Mouse (Mus musculus) liver, embryonic 13.5 days (tissue): ENCODE measurements around the gene Gabbr2. TPM values are rescaled to one million over a fixed set of nuclear protein-coding genes. Genes with fewer than 3 reads are reported as not detected.

ENCODE experiments used
- ATAC-seq: fragments of 200-750 bp; cut with Nextera tagmentation; 2 replicates; pipeline ENCODE4 v1.8.0; 2017; ENCODE audit warnings: low read depth, mild to moderate bottlenecking, moderate number of reproducible peaks, moderate library complexity
- DNase-seq: peaks from one replicate; pipeline ENCODE4 v3.0.0; 2022
- H3K27ac ChIP-seq: fragments of 300-500 bp; sonication (generic); 2 replicates; pipeline ENCODE4 v1.5.1; 2015; ENCODE audit warnings: moderate library complexity, mild to moderate bottlenecking, inconsistent platforms
- H3K27me3 ChIP-seq: fragments of 300-500 bp; sonication (generic); 2 replicates; pipeline ENCODE4 v1.6.1; 2015; ENCODE audit warnings: mild to moderate bottlenecking, inconsistent platforms
- H3K36me3 ChIP-seq: fragments of 300-500 bp; sonication (generic); 2 replicates; pipeline ENCODE4 v1.6.1; 2015; ENCODE audit warnings: mild to moderate bottlenecking, inconsistent platforms
- H3K4me1 ChIP-seq: fragments of 300-500 bp; sonication (generic); replicated peaks from 2 replicates; pipeline ENCODE4 v1.6.1; 2015; ENCODE audit warnings: inconsistent platforms
- H3K4me2 ChIP-seq: fragments of 300-500 bp; sonication (generic); 2 replicates; pipeline ENCODE4 v1.6.1; 2015; ENCODE audit warnings: inconsistent platforms, mild to moderate bottlenecking, moderate library complexity
- H3K4me3 ChIP-seq: fragments of 300-500 bp; sonication (generic); replicated peaks from 2 replicates; pipeline ENCODE4 v1.5.1; 2015; ENCODE audit warnings: mild to moderate bottlenecking, inconsistent platforms
- H3K9ac ChIP-seq: fragments of 300-500 bp; sonication (generic); 2 replicates; pipeline ENCODE4 v1.6.1; 2015; ENCODE audit warnings: mild to moderate bottlenecking, inconsistent platforms
- H3K9me3 ChIP-seq: fragments of 300-500 bp; sonication (generic); replicated peaks from 2 replicates; pipeline ENCODE4 v1.6.1; 2016; ENCODE audit warnings: inconsistent platforms
- WGBS: fragments of 180-500 bp; shearing (Covaris S2); methylation state at CpG from one replicate; pipeline ENCODE4 v1.1.7; 2015; ENCODE audit not compliant: insufficient replicate concordance; 5-methylcytosine and 5-hydroxymethylcytosine counted together
- polyA plus RNA-seq: library from polyadenylated mRNA; unstranded; fragments of >200 nt; fragmentation: Nextera tagmentation; extraction: Ambion mirVana; gene quantifications from 2 replicates; pipeline ENCODE4 v1.2.1, GENCODE M21; 2015

The Gabbr2 gene
- 0.09 TPM in 2 replicates for polyA plus RNA-seq

DNA sequence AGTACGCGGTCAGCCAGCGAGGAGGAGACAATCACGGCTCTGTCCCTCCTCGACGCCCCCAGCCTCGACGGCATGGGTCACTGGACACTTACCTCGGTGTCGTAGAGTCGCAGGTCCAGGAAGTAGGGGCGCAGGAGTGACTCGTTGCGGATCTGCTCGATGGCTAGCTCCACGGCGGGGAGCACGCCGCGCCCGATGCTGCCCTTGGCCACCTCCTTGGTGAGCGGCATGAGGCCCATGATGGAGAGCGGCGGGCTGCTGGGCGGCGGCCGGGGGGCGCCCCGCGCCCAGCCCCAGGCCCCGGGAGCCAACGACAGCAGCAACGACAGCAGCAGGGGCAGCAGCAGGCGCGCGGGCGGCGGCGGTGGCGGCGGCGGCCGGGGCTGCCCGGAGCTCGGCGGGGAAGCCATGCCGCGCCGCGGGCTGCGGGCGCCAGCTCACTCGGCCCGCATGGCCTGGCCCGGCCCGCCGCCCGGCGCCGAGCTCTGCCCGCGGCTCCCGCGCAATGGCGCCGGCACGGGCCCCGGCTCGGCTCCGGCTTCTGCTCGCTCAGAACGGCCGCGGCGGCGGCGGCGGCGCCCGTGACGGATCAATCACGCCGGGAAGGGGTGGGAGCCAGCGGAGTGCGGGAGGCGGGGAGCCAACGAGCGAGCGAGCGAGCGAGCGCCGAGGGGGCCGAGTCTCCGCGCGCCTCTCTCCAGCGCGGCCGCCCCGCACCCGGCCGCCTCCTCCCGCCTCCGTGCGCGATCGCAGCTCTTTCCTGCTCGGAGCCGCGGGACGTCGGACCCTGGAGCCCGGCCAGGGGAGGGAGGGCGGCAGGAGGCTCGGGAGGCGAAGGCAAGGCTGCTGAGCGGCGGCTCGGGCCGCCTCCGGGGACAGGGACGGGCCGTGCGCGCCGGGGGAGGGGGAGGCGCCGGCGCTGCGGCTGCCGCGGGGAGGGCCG is at the start of gene Gabbr2:
Gene Gabbr2, minus strand, starts transcription at position 858 of the 943 bp plus-strand sequence.
- H3K4me1 ChIP-seq: 0 out of 2 replicates have a peak, but pooled peaks cover 4% of the 10 kb centered on the region
- peaks cover 72% of the 10 kb centered on the region for H3K27me3 ChIP-seq
- H3K9me3 ChIP-seq: no peaks in the 10 kb centered on the region
- no peak within 1 kb of the TSS for H3K27ac ChIP-seq
- ATAC-seq: no peak
- no peaks in the 10 kb centered on the region for H3K36me3 ChIP-seq
- H3K4me2 ChIP-seq: peak within 1 kb of the TSS; percentile 57
- no peak for DNase-seq
- H3K4me3 ChIP-seq: peak within 1 kb of the TSS; percentile 48
- WGBS: 2% methylated on average over 92 of the region's 134 CpGs
- H3K9ac ChIP-seq: no peak within 1 kb of the TSS

DNA sequence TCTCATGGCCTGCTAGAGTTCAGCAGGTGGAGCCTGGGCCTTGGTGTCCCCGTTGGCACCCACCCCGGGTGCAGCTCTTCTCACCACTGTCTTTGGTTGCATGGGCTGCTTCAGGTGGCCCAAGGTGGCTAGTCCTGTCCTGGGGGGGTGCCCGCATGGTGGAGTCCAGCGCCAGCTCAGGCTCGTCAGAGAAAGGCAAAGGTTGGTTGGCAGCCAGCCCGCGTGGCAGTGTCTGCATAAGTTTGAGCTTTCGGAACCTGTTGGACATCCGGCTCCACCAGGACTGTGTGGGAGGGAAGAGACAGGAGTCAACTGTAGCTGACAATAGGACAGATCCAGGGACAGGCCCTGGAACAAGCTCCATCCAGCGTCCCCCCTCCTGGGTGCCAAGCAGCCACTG is 47.9 kb upstream of the Gabbr2 start:
- WGBS: 79% methylated on average over 10 of the region's 10 CpGs
- ATAC-seq (no peak), DNase-seq (no peak)
- Histone ChIP-seq H3K4me3 (no peak overlapping the region), H3K9ac (no peak overlapping the region), H3K4me2 (no peak overlapping the region), H3K4me1 (no peaks in the 10 kb centered on the region), H3K27ac (no peak overlapping the region), H3K36me3 (no peaks in the 10 kb centered on the region), H3K9me3 (no peaks in the 10 kb centered on the region), H3K27me3 (no peaks in the 10 kb centered on the region)

DNA sequence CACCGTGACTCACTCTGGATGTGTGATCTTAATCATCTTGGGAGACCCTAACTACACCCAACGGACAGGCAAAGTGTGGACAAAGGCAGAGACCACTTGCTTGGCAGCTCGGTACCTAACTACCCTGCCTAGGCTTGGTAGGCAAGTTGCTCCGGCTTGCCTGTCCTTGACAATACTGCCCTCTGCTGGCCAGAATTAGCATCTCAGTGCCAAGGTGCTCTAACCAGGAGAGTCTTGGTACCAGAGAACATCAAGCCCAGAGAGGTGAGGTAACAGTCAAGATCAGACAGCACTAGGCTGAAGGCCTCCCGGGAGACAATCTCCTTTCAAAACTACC is 45.6 kb upstream of the Gabbr2 start:
- no peak overlapping the region for H3K4me3 ChIP-seq
- no peaks in the 10 kb centered on the region for H3K4me1 ChIP-seq
- no peak overlapping the region for H3K4me2 ChIP-seq
- no peaks in the 10 kb centered on the region for H3K36me3 ChIP-seq
- H3K9me3 ChIP-seq: no peaks in the 10 kb centered on the region
- WGBS: 9% methylated on average over 5 of the region's 5 CpGs
- no peak overlapping the region for H3K9ac ChIP-seq
- no peak overlapping the region for H3K27ac ChIP-seq
- DNase-seq (peak; percentile 28), ATAC-seq (no peak)
- H3K27me3 ChIP-seq: no peaks in the 10 kb centered on the region

DNA sequence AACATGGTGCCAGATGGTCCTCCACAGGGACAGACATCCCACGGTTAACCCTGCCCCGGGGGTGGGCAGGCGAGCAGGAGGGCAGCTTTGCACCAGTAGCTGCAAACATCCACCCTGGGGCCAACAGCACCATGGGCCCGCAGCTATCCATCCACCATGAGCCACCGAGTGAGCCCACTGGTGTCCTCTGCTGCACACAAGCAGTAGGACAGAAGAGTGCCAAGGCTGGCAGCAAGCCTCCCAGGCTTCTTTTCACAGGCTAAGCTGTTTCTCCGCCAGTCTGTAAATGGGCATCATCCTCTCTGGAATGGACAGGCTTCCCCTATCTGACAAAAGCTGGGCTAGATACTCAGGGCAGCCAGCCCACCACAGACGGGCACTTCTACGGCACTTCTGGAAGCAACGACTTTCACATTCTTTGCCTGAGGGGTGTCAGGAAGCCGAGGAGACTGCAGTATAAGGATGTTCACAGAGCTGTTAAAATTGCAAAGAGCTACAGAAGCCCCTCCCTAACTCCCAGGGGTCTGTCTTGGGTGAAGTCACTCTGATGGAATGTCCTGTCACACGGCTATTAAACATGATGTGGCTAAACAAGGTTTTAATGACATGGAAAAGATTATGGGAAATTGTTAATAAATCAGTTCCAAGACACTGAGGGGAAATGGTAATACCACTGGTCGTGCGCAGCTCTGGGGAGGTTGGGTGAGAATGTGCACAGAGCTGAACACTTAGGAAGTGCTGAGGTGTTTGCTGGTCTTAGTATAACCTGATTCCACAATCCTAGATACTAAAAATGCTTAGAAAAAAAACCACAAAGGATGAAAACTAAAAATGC is 45.0 kb upstream of the Gabbr2 start:
- no peaks in the 10 kb centered on the region for H3K36me3 ChIP-seq
- no peaks in the 10 kb centered on the region for H3K4me1 ChIP-seq
- H3K27me3 ChIP-seq: no peaks in the 10 kb centered on the region
- WGBS: 53% methylated on average over 13 of the region's 13 CpGs
- no peak overlapping the region for H3K4me3 ChIP-seq
- H3K9ac ChIP-seq: no peak overlapping the region
- DNase-seq (no peak), ATAC-seq (no peak)
- H3K4me2 ChIP-seq: no peak overlapping the region
- no peak overlapping the region for H3K27ac ChIP-seq
- H3K9me3 ChIP-seq: no peaks in the 10 kb centered on the region

DNA sequence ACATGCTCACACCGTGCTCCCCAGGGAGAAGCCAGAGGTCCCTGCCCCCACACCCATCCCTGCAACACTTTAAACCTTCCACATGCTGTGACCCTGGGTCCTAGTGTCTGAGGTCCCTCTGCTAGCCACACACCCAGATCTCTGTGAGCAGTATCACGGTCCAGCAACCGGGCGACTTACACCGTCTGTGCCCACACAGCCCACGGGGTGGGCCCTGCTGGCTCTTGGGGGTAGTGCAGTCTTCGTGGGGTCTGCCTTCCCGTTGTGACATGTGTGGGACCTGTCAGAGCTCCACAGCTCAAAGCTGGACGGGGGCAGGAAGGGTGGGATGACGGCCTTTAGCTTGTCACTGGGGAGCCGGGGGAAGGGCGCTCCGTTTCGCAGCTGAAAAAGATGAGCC is 43.9 kb upstream of the Gabbr2 start:
- H3K4me2 ChIP-seq: no peak overlapping the region
- no peak for DNase-seq
- H3K27me3 ChIP-seq: no peaks in the 10 kb centered on the region
- no peak overlapping the region for H3K4me3 ChIP-seq
- H3K4me1 ChIP-seq: no peaks in the 10 kb centered on the region
- ATAC-seq: no peak
- no peaks in the 10 kb centered on the region for H3K36me3 ChIP-seq
- H3K9me3 ChIP-seq: no peaks in the 10 kb centered on the region
- 62% methylated on average over 14 of the region's 14 CpGs for WGBS
- no peak overlapping the region for H3K9ac ChIP-seq
- no peak overlapping the region for H3K27ac ChIP-seq

DNA sequence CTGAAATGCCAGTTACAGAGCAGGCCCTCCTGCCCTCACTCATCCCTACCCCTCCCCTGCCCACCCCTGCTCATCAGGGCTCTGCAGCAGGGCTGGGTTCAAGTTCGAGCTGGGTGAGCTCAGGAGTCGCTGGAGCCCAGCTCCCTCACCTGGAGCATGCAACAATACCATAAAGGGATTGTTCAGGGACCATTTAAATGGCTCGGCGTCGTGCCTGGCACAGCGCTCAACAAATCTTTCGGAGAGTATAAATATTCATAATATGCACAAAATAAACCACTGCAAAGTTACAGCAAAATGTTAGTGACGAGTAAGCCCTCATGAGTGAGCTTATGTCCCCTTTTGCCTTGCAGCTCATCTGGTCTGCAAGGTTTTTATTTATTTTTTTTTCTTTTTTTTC is 40.5 kb upstream of the Gabbr2 start:
- H3K4me2 ChIP-seq: no peak overlapping the region
- ATAC-seq (no peak), DNase-seq (no peak)
- 65% methylated on average over 8 of the region's 8 CpGs for WGBS
- H3K9me3 ChIP-seq: no peaks in the 10 kb centered on the region
- no peaks in the 10 kb centered on the region for H3K36me3 ChIP-seq
- H3K4me3 ChIP-seq: no peak overlapping the region
- no peaks in the 10 kb centered on the region for H3K4me1 ChIP-seq
- no peak overlapping the region for H3K27ac ChIP-seq
- H3K27me3 ChIP-seq: no peaks in the 10 kb centered on the region
- no peak overlapping the region for H3K9ac ChIP-seq

DNA sequence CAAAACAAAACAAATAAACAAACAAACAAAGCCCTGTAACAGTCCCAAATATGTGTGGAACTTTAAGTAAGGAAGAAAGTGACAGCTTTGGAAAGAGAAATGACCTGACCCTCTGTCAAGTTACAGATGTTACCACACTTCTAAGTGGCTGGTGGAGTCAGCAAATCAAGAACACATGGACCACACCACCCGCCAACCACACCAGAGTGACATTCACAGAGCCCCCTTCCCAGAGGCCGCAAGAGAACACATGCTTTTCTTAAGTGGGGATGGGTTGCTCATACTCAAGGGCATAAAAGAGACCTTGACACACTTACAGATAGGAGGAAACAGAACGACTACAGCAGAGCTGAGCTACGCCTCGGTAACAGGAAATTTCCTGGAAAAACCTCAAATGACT is 37.1 kb upstream of the Gabbr2 start:
- H3K9me3 ChIP-seq: no peaks in the 10 kb centered on the region
- no peak overlapping the region for H3K4me3 ChIP-seq
- H3K27ac ChIP-seq: no peak overlapping the region
- H3K36me3 ChIP-seq: no peaks in the 10 kb centered on the region
- ATAC-seq (no peak), DNase-seq (no peak)
- no peak overlapping the region for H3K4me2 ChIP-seq
- H3K27me3 ChIP-seq: no peaks in the 10 kb centered on the region
- no peaks in the 10 kb centered on the region for H3K4me1 ChIP-seq
- WGBS: 52% methylated on average over 5 of the region's 5 CpGs
- H3K9ac ChIP-seq: no peak overlapping the region

DNA sequence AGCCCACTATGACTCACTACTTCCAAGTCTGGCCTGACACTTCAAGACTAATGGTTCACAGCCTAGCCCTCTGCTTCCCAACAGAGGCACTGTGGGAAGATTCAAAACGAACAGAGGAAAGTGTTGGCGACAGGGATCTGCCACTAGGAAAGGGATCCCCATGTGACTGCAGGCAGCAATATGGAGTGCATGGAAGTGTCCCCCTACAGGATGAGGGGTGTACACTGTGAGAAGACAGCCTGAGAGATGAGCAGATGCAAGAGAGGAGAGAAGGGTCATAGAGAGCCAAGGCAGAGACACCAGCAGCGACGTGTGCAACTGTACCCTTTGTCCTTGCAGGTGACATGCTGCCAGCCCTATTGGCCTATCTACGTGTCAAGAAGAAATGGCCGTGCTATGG is 32.3 kb upstream of the Gabbr2 start:
- Histone ChIP-seq H3K27ac (no peak overlapping the region), H3K4me2 (no peak overlapping the region), H3K4me1 (no peaks in the 10 kb centered on the region), H3K36me3 (no peaks in the 10 kb centered on the region), H3K27me3 (no peaks in the 10 kb centered on the region), H3K9ac (no peak overlapping the region), H3K9me3 (no peaks in the 10 kb centered on the region), H3K4me3 (no peak overlapping the region)
- ATAC-seq (no peak), DNase-seq (no peak)
- 60% methylated on average over 6 of the region's 6 CpGs for WGBS

DNA sequence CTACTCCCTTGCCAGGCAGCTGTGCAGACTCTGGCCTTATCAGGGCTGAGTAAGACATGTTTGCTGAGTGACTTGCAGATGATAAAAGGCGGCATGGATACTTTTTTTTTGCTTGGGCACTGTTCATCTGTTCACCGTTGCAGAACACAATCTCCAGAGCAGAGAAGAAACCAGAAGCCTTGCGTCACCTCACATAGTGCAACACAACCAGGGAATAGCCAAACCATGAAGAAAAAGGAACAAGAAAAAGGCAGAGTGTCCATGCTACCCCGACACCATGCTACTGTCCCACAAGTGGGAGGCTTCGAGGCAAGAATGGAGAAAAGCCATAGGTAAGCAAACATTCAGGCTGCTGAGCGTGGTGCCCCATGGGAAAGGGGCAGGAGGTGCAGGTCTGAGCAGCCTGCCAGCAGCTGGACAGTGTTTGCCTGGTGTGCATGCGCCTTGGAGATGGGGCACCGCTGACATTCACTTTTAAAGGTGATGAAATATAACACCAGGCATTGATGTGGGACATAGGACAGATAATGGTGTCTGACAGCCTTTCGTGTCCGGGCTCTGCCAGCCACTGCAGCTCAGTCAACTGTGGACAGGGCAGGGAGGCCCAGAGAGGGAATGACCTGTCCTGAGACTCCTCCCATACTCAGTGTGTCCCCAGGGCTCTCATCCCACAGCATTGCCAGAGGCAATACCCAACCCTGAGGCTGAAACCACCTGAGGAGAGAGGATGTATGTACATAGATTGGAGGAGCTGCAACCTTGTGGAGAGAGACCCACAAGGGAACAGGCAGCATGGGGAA is 31.3 kb upstream of the Gabbr2 start:
- ATAC-seq (no peak), DNase-seq (no peak)
- WGBS: 50% methylated on average over 10 of the region's 10 CpGs
- Histone ChIP-seq H3K36me3 (no peaks in the 10 kb centered on the region), H3K4me3 (no peak overlapping the region), H3K27me3 (no peaks in the 10 kb centered on the region), H3K27ac (no peak overlapping the region), H3K4me1 (no peaks in the 10 kb centered on the region), H3K9ac (no peak overlapping the region), H3K4me2 (no peak overlapping the region), H3K9me3 (no peaks in the 10 kb centered on the region)

DNA sequence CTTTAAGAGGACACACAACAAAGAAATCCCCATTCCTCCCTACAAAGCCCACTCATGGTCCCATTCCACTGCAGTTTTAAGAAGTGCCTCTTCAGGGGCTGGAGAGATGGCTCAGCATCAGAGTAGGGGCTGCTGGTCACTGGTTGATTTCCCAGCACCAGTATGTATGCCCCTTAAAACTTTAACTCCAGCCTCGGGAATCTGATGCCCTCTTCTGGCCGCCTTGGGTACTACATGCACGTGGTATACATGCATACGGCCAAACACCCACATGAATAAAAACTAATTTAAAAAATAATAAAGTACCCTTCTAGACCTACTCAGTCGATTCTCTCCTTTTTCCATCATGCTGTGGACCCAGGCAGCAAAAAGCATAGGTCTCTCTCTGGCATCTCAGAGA is 28.9 kb upstream of the Gabbr2 start:
- Histone ChIP-seq H3K9me3 (no peaks in the 10 kb centered on the region), H3K4me1 (0 out of 2 replicates have a peak, but pooled peaks cover under 1% of the 10 kb centered on the region), H3K36me3 (no peaks in the 10 kb centered on the region), H3K9ac (no peak overlapping the region), H3K27me3 (no peaks in the 10 kb centered on the region), H3K27ac (no peak overlapping the region), H3K4me2 (no peak overlapping the region), H3K4me3 (no peak overlapping the region)
- ATAC-seq (no peak), DNase-seq (peak; percentile 22)
- 7% methylated on average over 5 of the region's 5 CpGs for WGBS

DNA sequence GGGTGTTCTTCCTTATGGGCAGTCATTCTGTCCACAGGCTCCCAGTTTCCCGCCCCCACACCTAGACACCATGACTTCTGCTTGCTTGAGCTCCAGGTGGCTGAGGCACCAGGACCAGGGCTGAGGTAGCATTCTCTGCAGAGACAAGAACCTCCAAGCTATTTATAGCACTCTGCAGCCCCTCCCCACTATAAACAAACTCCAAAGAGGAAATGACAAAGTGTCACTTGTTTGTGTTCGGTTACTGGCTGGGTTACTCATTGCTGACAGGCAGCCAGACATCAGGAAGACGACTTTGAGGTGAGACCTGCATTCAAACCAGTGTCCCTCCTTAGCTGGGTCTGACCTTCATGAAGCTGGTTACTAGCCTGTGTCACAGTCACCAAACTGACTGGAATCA is 23.5 kb upstream of the Gabbr2 start:
- no peak overlapping the region for H3K4me3 ChIP-seq
- H3K27ac ChIP-seq: no peak overlapping the region
- peaks cover 5% of the 10 kb centered on the region; the same call in 1 of the 2 replicates for H3K4me1 ChIP-seq
- H3K4me2 ChIP-seq: no peak overlapping the region
- WGBS: 14% methylated on average over 3 of the region's 3 CpGs
- no peak overlapping the region for H3K9ac ChIP-seq
- H3K27me3 ChIP-seq: no peaks in the 10 kb centered on the region
- no peak for DNase-seq
- H3K36me3 ChIP-seq: no peaks in the 10 kb centered on the region
- ATAC-seq: no peak
- H3K9me3 ChIP-seq: no peaks in the 10 kb centered on the region
